Mouse (Mus musculus): Measurements from ENCODE around the gene Hist1h1e.

Hist1h1e gene

DNA sequence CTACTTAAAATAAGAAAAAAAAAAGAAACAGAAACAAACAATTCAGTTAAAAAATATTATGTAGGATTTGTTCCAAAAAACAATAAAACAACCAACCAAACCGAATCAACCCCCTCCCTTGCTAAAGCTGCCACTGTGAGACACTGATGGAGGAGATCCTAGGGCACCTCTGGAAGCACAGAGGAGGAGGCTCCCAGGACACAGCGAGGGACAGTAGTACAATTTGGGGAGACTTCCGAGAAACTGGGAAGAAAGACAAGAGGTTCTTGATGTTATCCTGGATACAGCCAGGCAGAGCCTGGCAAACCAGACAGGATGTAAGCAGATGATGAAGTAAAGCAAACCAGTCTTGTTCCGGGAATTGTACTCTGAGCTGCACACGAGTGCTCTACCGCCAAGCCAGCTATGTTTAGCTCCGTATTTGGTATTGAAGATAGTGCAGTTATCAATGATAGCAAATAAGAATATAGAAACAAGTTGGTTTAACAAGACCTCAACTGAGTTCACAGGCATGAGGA, 19.1 kb downstream of the Hist1h1e start:
- no peak for TF ChIP-seq GATA4 (IDR thresholded peaks at IDR 0.05; ENCODE audit: insufficient replicate concordance, low read length)

- no peak for TF ChIP-seq GATA4 (IDR thresholded peaks at IDR 0.05; ENCODE audit: insufficient replicate concordance, low read length)
Observed at GRCm38 (mm10) chr13:23597957-23598356, 24.4 kb downstream of the Hist1h1e start.

DNA sequence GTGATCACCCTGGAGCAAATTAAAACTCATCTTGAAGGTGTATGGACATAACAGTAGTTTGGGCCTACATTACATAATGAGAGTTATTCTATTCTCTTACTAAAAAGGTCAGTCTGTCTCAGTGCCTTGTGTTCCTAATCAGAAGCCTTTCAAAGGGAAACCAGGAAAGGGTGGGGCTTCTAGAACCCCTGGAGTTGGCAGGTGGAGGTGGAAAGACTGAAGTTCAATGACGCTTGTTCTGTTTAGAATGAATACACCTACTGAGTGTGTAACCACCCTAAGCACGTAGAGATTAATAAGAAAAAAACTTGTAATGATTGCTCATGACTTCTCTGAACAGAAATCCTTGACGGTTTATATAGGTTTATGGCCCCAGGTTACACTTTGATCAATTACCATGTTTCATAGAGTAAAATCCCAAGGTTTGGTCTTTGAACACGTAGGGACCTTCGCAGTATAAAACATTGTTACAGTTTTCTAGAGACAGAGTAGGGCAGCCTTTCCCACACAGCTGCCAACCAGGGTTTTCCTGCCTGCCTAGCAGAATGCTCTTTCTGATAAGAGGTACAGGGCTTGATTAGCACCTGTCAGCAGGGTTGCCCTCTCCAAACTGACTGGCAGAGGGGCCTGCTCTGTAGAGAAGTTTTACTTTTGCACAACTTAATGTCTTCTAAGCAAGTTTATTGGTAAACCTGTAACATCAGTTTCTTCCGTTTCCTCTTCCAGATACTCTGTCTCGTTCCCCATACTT, 26.6 kb downstream of the Hist1h1e start:
- no peak for TF ChIP-seq GATA4 (IDR thresholded peaks at IDR 0.05; ENCODE audit: insufficient replicate concordance, low read length)

- no peak for TF ChIP-seq GATA4 (IDR thresholded peaks at IDR 0.05; ENCODE audit: insufficient replicate concordance, low read length)
Observed at GRCm38 (mm10) chr13:23595185-23595584, 27.2 kb downstream of the Hist1h1e start.

DNA sequence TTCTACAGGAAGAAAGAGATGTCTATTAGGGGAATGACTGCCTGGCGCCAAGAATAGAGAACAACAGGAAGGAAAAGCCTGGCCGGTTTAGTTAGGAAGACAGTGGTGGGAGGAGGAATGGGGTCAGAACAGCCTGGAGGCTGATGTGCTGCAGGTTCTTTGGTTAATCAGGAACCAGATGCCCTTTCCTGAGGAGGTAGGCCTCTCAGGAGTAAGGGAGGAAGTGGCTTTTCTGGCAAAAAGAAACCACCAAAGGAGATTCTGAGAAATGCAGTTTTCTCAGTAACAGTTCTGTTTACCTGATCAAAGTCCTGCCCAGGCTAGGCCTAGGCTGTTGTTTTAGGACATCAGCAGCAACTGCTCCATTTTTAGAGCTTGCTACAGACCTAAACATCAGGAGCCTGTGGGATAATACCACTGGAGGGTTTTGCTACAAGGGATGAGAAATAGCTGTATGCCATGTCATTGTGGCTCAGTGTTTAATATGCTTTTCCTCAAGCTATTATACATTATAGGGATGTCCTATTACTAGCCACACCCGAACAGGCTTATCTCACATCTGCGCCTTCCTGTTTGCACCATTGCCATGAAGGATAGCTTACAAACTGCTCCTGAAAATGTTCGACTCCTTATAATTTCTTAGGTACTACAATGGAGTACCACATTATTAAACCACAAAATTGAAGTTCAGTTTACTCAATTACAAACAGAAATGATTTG, 29.1 kb downstream of the Hist1h1e start:
- TF ChIP-seq GATA4 (IDR thresholded peaks at IDR 0.05; ENCODE audit: insufficient replicate concordance, low read length), result no peak

DNA sequence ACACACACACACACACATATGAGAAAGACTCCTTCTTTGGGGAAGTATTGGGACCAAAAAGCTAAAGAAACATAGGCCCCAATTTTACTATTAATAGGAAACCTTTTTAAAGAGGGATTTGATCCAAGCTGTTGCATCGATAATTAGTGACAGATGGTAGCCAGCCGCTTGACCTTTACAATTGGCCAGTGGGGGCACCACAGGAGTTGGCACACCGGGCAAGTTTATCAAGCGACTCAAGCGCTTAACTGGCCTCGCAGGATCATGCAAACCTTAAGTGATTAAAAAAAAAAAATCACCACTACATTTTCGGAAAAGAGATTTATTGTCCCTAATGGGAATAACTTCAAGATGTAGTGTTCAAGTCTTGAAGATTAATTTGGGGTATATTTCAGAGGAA, 29.7 kb downstream of the Hist1h1e start:
- no peak for TF ChIP-seq GATA4 (IDR thresholded peaks at IDR 0.05; ENCODE audit: insufficient replicate concordance, low read length)

- TF ChIP-seq GATA4 (IDR thresholded peaks at IDR 0.05; ENCODE audit: insufficient replicate concordance, low read length), result no peak
Observed at GRCm38 (mm10) chr13:23591206-23591605, 31.2 kb downstream of the Hist1h1e start.

DNA sequence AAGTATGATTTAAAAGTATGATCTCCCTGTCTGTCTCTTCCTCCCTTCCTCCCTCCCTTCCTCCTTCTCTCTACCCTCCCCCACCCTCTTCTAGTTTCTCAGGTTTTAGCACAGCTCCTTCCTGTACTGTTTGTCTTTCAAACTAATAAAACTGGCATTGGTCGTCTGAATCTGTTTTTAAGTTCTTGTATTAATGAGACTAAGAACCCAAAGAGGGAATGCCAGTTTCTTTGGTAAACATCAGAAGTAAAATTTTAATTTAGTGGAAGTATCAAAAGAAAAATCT, 35.5 kb downstream of the Hist1h1e start:
- TF ChIP-seq GATA4 (IDR thresholded peaks at IDR 0.05; ENCODE audit: insufficient replicate concordance, low read length), result no peak

GRCm38 (mm10) chr13:23586099-23586939, 36.0 kb downstream of the Hist1h1e start:
- TF ChIP-seq GATA4 (IDR thresholded peaks at IDR 0.05; ENCODE audit: insufficient replicate concordance, low read length), result no peak

DNA sequence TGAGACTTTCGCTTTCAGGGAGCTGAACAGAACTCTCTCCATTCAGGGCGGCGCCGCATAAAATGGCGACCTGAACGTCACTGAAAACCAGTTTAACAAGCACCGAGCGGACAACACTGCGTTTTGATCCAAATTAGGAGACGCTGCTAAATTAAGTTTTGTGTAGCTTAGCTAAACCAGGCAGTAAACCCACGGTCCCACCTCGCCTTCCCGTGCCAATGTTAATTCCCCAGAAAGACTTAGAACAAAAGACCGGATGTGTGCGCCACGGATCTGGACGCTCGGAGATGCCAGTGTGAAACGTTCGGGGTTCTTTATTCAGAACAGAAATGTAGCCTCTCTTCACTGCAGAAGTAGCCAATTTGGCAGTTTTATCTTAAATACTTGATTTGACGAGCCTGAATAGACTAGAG, 37.3 kb downstream of the Hist1h1e start:
- TF ChIP-seq GATA4 (IDR thresholded peaks at IDR 0.05; ENCODE audit: insufficient replicate concordance, low read length), result no peak

DNA sequence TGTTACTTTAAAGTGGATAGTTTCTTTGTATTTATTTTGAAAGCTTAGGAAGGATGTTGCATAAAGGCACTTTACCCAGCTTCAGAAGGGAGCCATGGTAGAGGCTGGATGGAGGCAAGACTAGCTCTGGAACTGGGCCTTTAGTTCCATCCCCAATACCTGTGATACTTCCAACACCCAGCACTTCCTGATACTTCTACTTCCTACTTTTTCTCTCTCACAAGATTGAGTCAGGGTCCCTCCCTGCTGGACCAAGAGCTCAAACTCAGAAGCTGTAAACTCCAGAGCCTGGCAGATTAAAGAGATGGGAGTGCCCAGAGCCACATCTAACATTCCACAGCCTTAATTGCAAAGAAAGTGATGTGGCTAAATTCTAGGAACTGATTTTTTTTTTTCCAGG, 38.0 kb downstream of the Hist1h1e start:
- no peak for TF ChIP-seq GATA4 (IDR thresholded peaks at IDR 0.05; ENCODE audit: insufficient replicate concordance, low read length)

DNA sequence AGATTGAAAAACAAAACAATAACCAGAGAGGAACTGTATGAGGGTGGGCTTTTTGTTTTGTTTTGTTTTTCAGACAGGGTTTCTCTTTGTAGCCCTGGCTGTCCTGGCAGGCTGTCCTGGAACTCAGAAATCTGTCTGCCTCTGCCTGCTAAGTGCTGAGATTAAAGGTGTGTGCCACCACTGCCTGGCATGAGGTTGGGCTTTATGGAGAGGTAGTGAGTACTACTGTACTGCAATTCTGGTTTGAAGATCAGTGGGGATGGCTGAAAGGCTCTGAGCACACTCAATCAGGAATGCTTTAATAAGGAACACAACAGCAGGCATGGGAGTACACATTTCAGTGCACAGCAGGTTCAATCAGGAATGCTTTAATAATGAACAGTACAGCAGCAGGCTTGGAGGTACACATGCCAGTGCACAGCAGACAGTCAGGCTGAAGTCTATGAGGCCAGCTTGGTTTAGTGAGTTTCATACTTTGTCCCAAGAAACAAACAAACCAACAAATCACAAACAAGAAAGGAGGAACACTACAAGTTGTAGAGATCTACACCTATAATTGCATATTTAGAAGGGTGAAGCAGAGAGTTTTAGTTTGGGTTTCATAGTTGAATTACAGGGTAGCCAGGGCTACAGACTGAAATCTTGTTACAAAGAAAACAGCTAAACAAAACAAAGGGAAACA, 38.8 kb downstream of the Hist1h1e start:
- TF ChIP-seq GATA4 (IDR thresholded peaks at IDR 0.05; ENCODE audit: insufficient replicate concordance, low read length), result no peak

DNA sequence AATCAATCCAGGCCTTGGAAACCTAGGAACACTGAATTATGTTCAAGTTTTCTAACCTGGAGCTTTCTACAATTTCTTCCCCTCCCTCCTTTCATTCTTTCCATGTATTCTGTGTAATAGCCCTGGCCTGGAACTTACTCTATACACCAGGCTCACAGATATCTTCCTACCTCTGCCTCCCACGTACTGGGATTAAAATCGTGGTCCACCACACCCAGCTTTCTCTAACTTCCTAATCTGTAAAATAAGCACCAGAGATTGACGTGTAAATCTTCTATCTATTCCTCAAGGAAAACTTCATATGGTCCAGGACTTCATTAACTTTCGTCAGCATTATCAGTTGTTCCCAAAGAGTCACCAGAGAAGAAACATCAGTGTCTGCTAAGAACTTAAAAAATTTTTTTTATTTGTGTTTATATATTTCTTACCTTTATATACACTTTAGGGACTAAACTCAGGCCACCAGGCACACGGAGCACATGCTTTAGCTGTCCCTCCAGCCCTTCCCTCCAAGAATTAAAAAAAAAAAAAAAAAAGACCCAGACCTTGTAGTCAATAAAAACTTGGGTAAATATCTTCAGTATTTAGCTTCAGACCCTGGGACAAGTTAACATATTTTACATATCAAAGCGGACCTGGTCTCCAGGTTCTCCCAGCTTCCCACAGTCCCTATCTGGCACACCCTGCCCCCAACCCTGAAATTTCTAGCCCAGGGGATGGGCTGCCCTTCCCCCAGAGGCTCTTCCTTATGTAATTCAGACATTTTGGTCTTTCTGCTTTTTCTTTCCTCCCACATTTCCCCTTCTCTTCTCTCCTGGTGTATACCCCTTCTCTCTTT, 39.9 kb downstream of the Hist1h1e start:
- TF ChIP-seq GATA4 (IDR thresholded peaks at IDR 0.05; ENCODE audit: insufficient replicate concordance, low read length), result no peak
